12 mouse cellular contexts compared by ENCODE assay signal in the genomic region with DNA sequence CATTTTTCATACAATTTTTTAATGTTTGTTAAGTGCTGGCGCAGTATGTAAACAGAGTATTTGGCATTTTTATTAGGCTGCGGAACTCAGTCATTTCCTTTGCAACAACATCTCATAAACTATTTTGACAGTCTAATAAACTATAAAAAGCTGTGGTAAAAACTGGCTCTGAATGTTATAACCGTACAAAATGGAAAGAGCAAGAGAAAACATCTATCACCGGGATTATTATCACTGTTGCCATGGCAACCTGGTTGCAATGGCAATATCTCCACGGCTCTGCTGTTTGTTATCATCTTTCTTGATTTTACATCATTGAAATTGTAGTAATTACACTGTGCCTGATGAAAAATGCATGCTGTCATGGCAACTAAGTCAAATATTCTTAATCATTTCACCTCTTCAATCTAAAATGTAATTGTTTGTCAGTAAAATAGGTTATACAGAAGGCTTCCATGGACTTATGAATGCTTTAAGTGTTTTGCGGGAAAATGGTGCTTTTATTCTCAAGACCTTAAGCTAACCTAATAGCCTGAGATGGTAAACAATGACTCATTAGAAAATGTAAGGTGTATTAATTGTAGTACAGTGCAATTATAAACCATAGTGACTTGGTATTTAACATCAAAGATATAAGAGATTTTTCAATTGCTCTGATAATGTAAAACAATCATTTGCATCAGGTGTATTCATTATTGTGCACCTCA.
A peak's percentile ranks its signal among the peaks of the same experiment; 100 is the strongest.
DNase-seq lines count a peak whose midpoint lies in the region; ATAC-seq and TF ChIP-seq lines count a peak whose summit lies in the region.
"Had no signal": no experiment of that assay in that cellular context is flagged by ENCODE, and none has a peak within 500 bp of the region (broad histone marks: within the 10 kb centered on the region; RNA-seq: fewer than 3 reads in every experiment).

No protein-coding gene starts in this region.

- H3K36me3 ChIP-seq in kidney, embryonic 14.5 days (ENCODE audit: control insufficient read depth, insufficient read depth, low read length): no peaks in the 10 kb centered on the region
- no peaks in the 10 kb centered on the region for H3K36me3 ChIP-seq in forebrain, embryonic 15.5 days

- 67% methylated on average over 6 of the region's 6 CpGs for WGBS in kidney, embryonic 14.5 days
- 47% methylated on average over 6 of the region's 6 CpGs for WGBS in forebrain, embryonic 15.5 days
- 61% methylated on average over 6 of the region's 6 CpGs for WGBS in cerebellum, adult 2 months

- peak; percentile 34 for DNase-seq in kidney, postnatal 10 days
- peak; percentile 58 for DNase-seq in brain, adult 2 months (ENCODE audit: low read depth, low spot score)
- DNase-seq in layer of hippocampus, postnatal 14 days (ENCODE audit: low spot score in 2 of 2): peak; percentile 4 to 72
- DNase-seq in cerebellum, adult 2 months: no peak
- no peak for DNase-seq in adrenal gland, postnatal 4 days (ENCODE audit: low spot score in 2 of 2)
- DNase-seq: cerebellum, adult 18-20 months; thymus, adult 18-20 months had no signal

- no peak overlapping the region for H3K4me3 ChIP-seq in kidney, embryonic 14.5 days (ENCODE audit: low read length)
- no peak overlapping the region for H3K4me3 ChIP-seq in forebrain, embryonic 15.5 days
- no peak overlapping the region for H3K4me3 ChIP-seq in cerebellum, adult 2 months (replicated peaks; ENCODE audit: insufficient read depth, low read depth, low read length)
- H3K4me3 ChIP-seq: myocyte had no signal

- no peak for ATAC-seq in kidney, embryonic 14.5 days (ENCODE audit: low FRiP score, low TSS enrichment)
- ATAC-seq in forebrain, embryonic 15.5 days (replicated peaks): peak; percentile 81
- no peak for ATAC-seq in cerebellum, adult (ENCODE audit: insufficient number of reproducible peaks, low FRiP score, low TSS enrichment)

- no peaks in the 10 kb centered on the region for H3K27me3 ChIP-seq in kidney, embryonic 14.5 days (ENCODE audit: control insufficient read depth, insufficient read depth, low read length)
- H3K27me3 ChIP-seq in forebrain, embryonic 15.5 days: no peaks in the 10 kb centered on the region
- H3K27me3 ChIP-seq in cerebellum, adult 2 months (ENCODE audit: control insufficient read depth, insufficient read depth, low read length): no peaks in the 10 kb centered on the region

- no peaks in the 10 kb centered on the region for H3K9me3 ChIP-seq in kidney, embryonic 14.5 days (ENCODE audit: control insufficient read depth, low read length)
- no peaks in the 10 kb centered on the region for H3K9me3 ChIP-seq in forebrain, embryonic 15.5 days

- H3K4me1 ChIP-seq in kidney, embryonic 14.5 days (ENCODE audit: control insufficient read depth, insufficient read depth, low read length): no peaks in the 10 kb centered on the region
- peaks cover 8% of the 10 kb centered on the region; the same call in 1 of the 2 replicates for H3K4me1 ChIP-seq in forebrain, embryonic 15.5 days
- H3K4me1 ChIP-seq in cerebellum, adult 2 months (ENCODE audit: control insufficient read depth, insufficient read depth, low read length): no peaks in the 10 kb centered on the region

- no peak overlapping the region for H3K9ac ChIP-seq in kidney, embryonic 14.5 days (ENCODE audit: low read depth, low read length)
- no peak overlapping the region for H3K9ac ChIP-seq in forebrain, embryonic 15.5 days (replicated peaks)
- H3K9ac ChIP-seq: liver, embryonic 14.5 days had no signal

- no peak overlapping the region for H3K27ac ChIP-seq in kidney, embryonic 14.5 days (ENCODE audit: low read depth, low read length)
- H3K27ac ChIP-seq in forebrain, embryonic 15.5 days (replicated peaks): no peak overlapping the region; the same call in 1 of the 2 replicates
- no peak overlapping the region for H3K27ac ChIP-seq in cerebellum, adult 2 months (ENCODE audit: insufficient read depth, low read length)
- H3K27ac ChIP-seq: liver, embryonic 14.5 days had no signal

- no peak overlapping the region for H3K4me2 ChIP-seq in kidney, embryonic 14.5 days (replicated peaks; ENCODE audit: low read depth, low read length)
- H3K4me2 ChIP-seq in forebrain, embryonic 15.5 days (replicated peaks): no peak overlapping the region

- no peak for TF ChIP-seq POLR2A in cerebellum, adult 2 months (IDR thresholded peaks at IDR 0.05; ENCODE audit: borderline replicate concordance, insufficient read depth, low read length)

- TF ChIP-seq CTCF in cerebellum, adult 2 months (IDR thresholded peaks at IDR 0.05; ENCODE audit: borderline replicate concordance, insufficient read depth, low read depth, low read length): no peak

Comparison
In these comparisons a context has a peak if more than half of its experiments do, and no peak if none do; other contexts are left out.
1. DNase-seq: peak in kidney, postnatal 10 days (single experiment), brain, adult 2 months (single experiment) and layer of hippocampus, postnatal 14 days (2 of 2); none in cerebellum, adult 2 months (0 of 2) and adrenal gland, postnatal 4 days (0 of 2).